Mouse (Mus musculus) lung, postnatal 0 days (tissue): ENCODE data around the gene Lypd6. TPM values are rescaled to one million over a fixed set of nuclear protein-coding genes. Genes with fewer than 3 reads are reported as not detected.

Experiments
- ATAC-seq: fragments of 200-750 bp; cut with Nextera tagmentation; 2 replicates; pipeline ENCODE4 v1.8.0; 2017; ENCODE audit warnings: moderate library complexity
- DNase-seq: peaks from one replicate; pipeline ENCODE4 v3.0.0-alpha.2; 2016; ENCODE audit warnings: low spot score
- H3K27ac ChIP-seq: fragments of 300-500 bp; sonication (generic); 2 replicates; pipeline ENCODE4 v1.5.1; 2014; ENCODE audit warnings: antibody characterized with exemption, mild to moderate bottlenecking, low read length, mixed read lengths
- H3K27me3 ChIP-seq: fragments of 300-500 bp; sonication (generic); replicated peaks from 2 replicates; pipeline ENCODE4 v1.6.1; 2014; ENCODE audit warnings: low read length, mixed read lengths; ENCODE audit not compliant: insufficient read depth
- H3K36me3 ChIP-seq: fragments of 300-500 bp; sonication (generic); 2 replicates; pipeline ENCODE4 v1.6.1; 2014; ENCODE audit warnings: low read length, mixed read lengths; ENCODE audit not compliant: insufficient read depth
- H3K4me1 ChIP-seq: fragments of 300-500 bp; sonication (generic); 2 replicates; pipeline ENCODE4 v1.6.1; 2014; ENCODE audit warnings: antibody characterized with exemption, low read depth, low read length, mixed read lengths; ENCODE audit not compliant: insufficient read depth
- H3K4me2 ChIP-seq: fragments of 300-500 bp; sonication (generic); replicated peaks from 2 replicates; pipeline ENCODE4 v1.6.1; 2014; ENCODE audit warnings: low read depth, mild to moderate bottlenecking, low read length, moderate library complexity, mixed read lengths
- H3K4me3 ChIP-seq: fragments of 300-500 bp; sonication (generic); 2 replicates; pipeline ENCODE4 v1.5.1; 2014; ENCODE audit warnings: low read depth, low read length
- H3K9ac ChIP-seq: fragments of 300-500 bp; sonication (generic); replicated peaks from 2 replicates; pipeline ENCODE4 v1.6.1; 2014; ENCODE audit warnings: low read depth, mild to moderate bottlenecking
- H3K9me3 ChIP-seq: fragments of 300-500 bp; sonication (generic); 2 replicates; pipeline ENCODE4 v1.6.1; 2016; ENCODE audit warnings: low read length, mixed read lengths
- CTCF ChIP-seq: IDR thresholded peaks from 2 replicates; pipeline ENCODE4 v1.5.1; 2016; ENCODE audit warnings: antibody characterized with exemption, mild to moderate bottlenecking
- EP300 ChIP-seq: IDR thresholded peaks from 2 replicates; pipeline ENCODE4 v1.6.1; 2016; ENCODE audit warnings: antibody characterized with exemption, mild to moderate bottlenecking, control low read depth
- WGBS: fragments of 180-500 bp; shearing (Covaris S2); extraction: QIAGEN DNeasy Blood & Tissue Kit; methylation state at CpG from one replicate; pipeline ENCODE4 v1.1.7; 2014; 5-methylcytosine and 5-hydroxymethylcytosine counted together
- polyA plus RNA-seq: library from polyadenylated mRNA; unstranded; fragments of >200 nt; fragmentation: Nextera tagmentation; extraction: Ambion mirVana; gene quantifications from 2 replicates; pipeline ENCODE4 v1.2.1, GENCODE M21; 2015

Gene Lypd6
- polyA plus RNA-seq, 1 experiment from 2014 or later = 0.78 TPM

DNA sequence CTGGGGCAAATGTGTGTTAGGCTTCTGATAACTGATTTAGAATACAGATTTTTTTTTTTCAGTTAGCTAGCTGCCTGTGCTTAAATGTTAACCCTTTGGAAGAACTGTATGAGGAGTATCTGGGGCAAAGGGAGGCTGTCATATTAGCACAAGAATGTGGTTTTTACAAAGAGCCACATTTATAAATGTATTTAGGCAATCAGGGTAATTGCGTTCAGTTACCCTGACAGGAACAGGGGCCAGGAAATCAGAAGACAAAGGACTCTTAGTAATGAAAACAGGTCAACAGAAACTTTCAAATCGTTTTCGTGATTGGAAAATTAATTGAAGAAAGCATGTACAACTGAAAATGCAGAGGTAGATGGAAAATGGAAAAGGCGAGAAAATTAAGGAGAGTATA, 20.4 kb upstream of the Lypd6 start:
- Histone ChIP-seq H3K9ac (no peak overlapping the region), H3K36me3 (no peaks in the 10 kb centered on the region), H3K27me3 (no peaks in the 10 kb centered on the region), H3K4me1 (no peaks in the 10 kb centered on the region), H3K9me3 (no peaks in the 10 kb centered on the region), H3K4me3 (no peak overlapping the region), H3K27ac (no peak overlapping the region), H3K4me2 (no peak overlapping the region)
- DNase-seq = no peak
- ATAC-seq = no peak
- TF ChIP-seq EP300 (no peak), CTCF (no peak)
- 84% methylated on average over 4 of the region's 4 CpGs for WGBS

DNA sequence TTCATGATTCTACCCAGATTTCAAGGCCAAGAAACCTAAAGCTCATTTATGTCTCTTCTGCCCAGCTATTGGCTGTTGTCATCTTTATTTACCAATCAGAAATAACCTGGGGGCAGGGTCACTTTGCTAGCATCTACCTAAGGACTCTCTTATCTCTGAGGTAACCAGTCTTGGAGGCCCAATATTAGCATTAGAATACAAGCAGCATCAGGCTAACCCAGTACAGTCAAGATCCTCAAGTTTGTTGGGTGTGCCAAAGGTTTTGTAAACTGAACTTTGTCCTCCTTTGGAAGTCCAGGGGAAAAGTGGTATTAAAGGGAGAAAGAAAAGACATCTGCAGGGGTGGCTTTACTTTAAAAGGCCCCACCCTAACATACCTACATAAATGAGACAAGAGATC, 17.8 kb upstream of the Lypd6 start:
- no peaks in the 10 kb centered on the region for H3K9me3 ChIP-seq
- ATAC-seq (no peak), DNase-seq (no peak)
- no peak overlapping the region for H3K4me3 ChIP-seq
- H3K4me2 ChIP-seq = no peak overlapping the region
- no peak for TF ChIP-seq CTCF
- no peaks in the 10 kb centered on the region for H3K4me1 ChIP-seq
- no peaks in the 10 kb centered on the region for H3K27me3 ChIP-seq
- no peaks in the 10 kb centered on the region for H3K36me3 ChIP-seq
- no peak overlapping the region for H3K27ac ChIP-seq
- no peak overlapping the region for H3K9ac ChIP-seq

DNA sequence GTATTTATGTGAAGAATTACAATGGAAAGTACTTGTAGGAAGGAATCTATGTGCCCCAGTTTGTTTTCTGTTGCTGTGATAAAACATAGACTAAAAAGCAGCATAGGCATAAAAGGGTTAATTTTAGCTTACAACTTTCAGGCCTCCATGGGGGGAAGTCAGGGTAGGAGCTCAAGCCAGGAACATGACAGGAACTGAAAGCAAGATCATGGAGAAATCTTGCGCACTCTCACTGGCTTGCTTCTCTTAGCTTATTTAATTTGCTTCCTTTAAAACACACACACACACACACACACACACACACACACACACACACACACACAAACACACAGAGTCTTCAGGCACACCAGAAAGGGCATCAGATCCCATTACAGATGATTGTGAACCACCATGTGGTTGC, 12.3 kb upstream of the Lypd6 start:
- Histone ChIP-seq H3K4me1 (no peaks in the 10 kb centered on the region), H3K4me2 (no peak overlapping the region), H3K9ac (no peak overlapping the region), H3K36me3 (no peaks in the 10 kb centered on the region), H3K9me3 (no peaks in the 10 kb centered on the region), H3K4me3 (no peak overlapping the region), H3K27ac (no peak overlapping the region), H3K27me3 (no peaks in the 10 kb centered on the region)
- 88% methylated on average over 1 of the region's 1 CpGs for WGBS
- TF ChIP-seq CTCF = no peak
- TF ChIP-seq EP300 = no peak
- DNase-seq (no peak), ATAC-seq (no peak)

- Histone ChIP-seq H3K27me3 (peaks cover 16% of the 10 kb centered on the region; the same call in 1 of the 2 replicates), H3K27ac (no peak overlapping the region), H3K4me2 (peak overlapping the region; percentile 94), H3K4me3 (peak overlapping the region; percentile 50), H3K36me3 (no peaks in the 10 kb centered on the region), H3K9ac (no peak overlapping the region), H3K4me1 (no peaks in the 10 kb centered on the region), H3K9me3 (no peaks in the 10 kb centered on the region)
- no peak for DNase-seq
- TF ChIP-seq EP300 (no peak), CTCF (no peak)
- WGBS = 1% methylated on average over 14 of the region's 14 CpGs
- peak; percentile 60 for ATAC-seq
Observed at GRCm38 (mm10) chr2:50065902-50066245, 355 bp upstream of the Lypd6 start.

- Histone ChIP-seq H3K4me1 (no peaks in the 10 kb centered on the region), H3K9me3 (no peaks in the 10 kb centered on the region), H3K27ac (no peak overlapping the region), H3K4me2 (peak overlapping the region; percentile 94), H3K9ac (no peak overlapping the region), H3K27me3 (peaks cover 16% of the 10 kb centered on the region; the same call in 1 of the 2 replicates), H3K36me3 (no peaks in the 10 kb centered on the region), H3K4me3 (peak overlapping the region; percentile 50)
- no peak for DNase-seq
- 2% methylated on average over 9 of the region's 9 CpGs for WGBS
- no peak for TF ChIP-seq CTCF
- no peak for TF ChIP-seq EP300
- no peak for ATAC-seq
Observed at GRCm38 (mm10) chr2:50066968-50067315, 713 bp downstream of the Lypd6 start.

GRCm38 (mm10) chr2:50069571-50070295, 3.5 kb downstream of the Lypd6 start:
- no peak for TF ChIP-seq CTCF
- no peak for TF ChIP-seq EP300
- H3K4me1 ChIP-seq = no peaks in the 10 kb centered on the region
- WGBS = 56% methylated on average over 13 of the region's 13 CpGs
- peaks cover 16% of the 10 kb centered on the region; the same call in 1 of the 2 replicates for H3K27me3 ChIP-seq
- H3K4me3 ChIP-seq = no peak overlapping the region
- DNase-seq (no peak), ATAC-seq (no peak)
- no peak overlapping the region for H3K27ac ChIP-seq
- H3K4me2 ChIP-seq = no peak overlapping the region
- no peak overlapping the region for H3K9ac ChIP-seq
- H3K9me3 ChIP-seq = no peaks in the 10 kb centered on the region
- no peaks in the 10 kb centered on the region for H3K36me3 ChIP-seq

DNA sequence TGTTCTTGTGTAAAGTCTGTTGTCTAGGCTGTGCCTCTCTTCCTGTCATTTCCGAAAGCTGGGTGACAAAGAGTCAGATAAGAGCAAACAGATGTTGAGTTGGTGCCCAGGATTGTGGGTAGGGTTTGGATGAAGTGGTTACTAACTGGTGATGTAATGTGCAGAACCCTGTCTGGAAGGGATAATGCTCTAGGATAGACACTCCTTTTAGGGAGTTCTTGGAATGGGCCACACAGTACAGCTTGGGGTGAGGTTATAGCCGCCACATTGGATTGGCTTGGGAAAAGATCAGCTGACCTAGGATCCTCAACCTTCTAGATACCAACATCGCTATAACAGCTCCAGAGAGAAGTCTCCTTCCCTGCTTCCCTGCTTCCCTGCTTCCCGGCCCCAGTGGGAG, 5.9 kb downstream of the Lypd6 start:
- ATAC-seq (no peak), DNase-seq (no peak)
- H3K9me3 ChIP-seq = no peaks in the 10 kb centered on the region
- H3K27me3 ChIP-seq = 0 out of 2 replicates have a peak, but pooled peaks cover 11% of the 10 kb centered on the region
- no peak overlapping the region for H3K4me3 ChIP-seq
- 74% methylated on average over 4 of the region's 4 CpGs for WGBS
- no peak overlapping the region for H3K4me2 ChIP-seq
- H3K9ac ChIP-seq = no peak overlapping the region
- TF ChIP-seq CTCF (no peak), EP300 (no peak)
- H3K36me3 ChIP-seq = no peaks in the 10 kb centered on the region
- H3K4me1 ChIP-seq = no peaks in the 10 kb centered on the region
- H3K27ac ChIP-seq = no peak overlapping the region
